Mouse (Mus musculus) E14TG2a.4 (cell line): ENCODE data around the gene Ints12.

Experiments used
- H3K27me3 ChIP-seq: 2 replicates; pipeline ENCODE4 v1.6.1; 2014; ENCODE audit warnings: low read length, control low read depth; ENCODE audit not compliant: insufficient read depth
- H3K36me3 ChIP-seq: 2 replicates; pipeline ENCODE4 v1.6.1; 2014; ENCODE audit warnings: low read length, control low read depth; ENCODE audit not compliant: insufficient read depth
- H3K4me1 ChIP-seq: replicated peaks from 2 replicates; pipeline ENCODE4 v1.6.1; 2014; ENCODE audit warnings: low read depth, low read length, control low read depth
- H3K4me3 ChIP-seq: replicated peaks from 2 replicates; pipeline ENCODE4 v1.5.1; 2014; ENCODE audit warnings: mild to moderate bottlenecking, low read length
- H3K9me3 ChIP-seq: 2 replicates; pipeline ENCODE4 v1.6.1; 2014; ENCODE audit warnings: low read length, control low read depth
- CTCF ChIP-seq: conservative IDR thresholded peaks from 2 replicates; pipeline ENCODE4 v1.5.1; 2014; ENCODE audit warnings: low read length
- NANOG ChIP-seq: IDR thresholded peaks from 2 replicates; pipeline ENCODE4 v1.6.1; 2014; ENCODE audit warnings: borderline replicate concordance, low read length, mixed read lengths
- POU5F1 ChIP-seq: IDR thresholded peaks from 2 replicates; pipeline ENCODE4 v1.6.1; 2014; ENCODE audit warnings: low read length, borderline replicate concordance

Ints12 gene

DNA sequence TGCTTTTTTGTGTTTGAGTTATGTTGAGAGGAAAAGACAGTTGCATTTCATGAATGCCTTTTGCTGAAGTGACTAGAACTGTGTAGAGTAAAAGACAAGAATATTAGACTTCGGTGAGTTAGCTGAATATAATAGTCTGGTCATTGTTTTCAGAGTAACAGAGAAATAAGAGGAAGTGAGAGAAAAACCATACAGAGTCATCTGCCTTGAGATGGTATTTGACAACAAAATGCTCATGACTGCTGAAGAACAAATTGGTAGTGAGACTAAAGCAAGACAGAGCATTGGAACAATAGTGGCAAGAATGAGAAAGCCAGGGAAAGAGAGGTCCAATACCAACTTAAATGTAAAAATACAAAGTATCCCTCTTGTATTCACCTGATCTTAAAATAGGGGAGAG is 1.3 kb downstream of the Ints12 start:
- H3K36me3 ChIP-seq: peaks cover 8% of the 10 kb centered on the region
- H3K4me3 ChIP-seq: peak overlapping the region; percentile 94
- TF ChIP-seq CTCF (no peak), NANOG (no peak), POU5F1 (no peak)
- H3K27me3 ChIP-seq: no peaks in the 10 kb centered on the region
- H3K4me1 ChIP-seq: peaks cover 23% of the 10 kb centered on the region
- H3K9me3 ChIP-seq: no peaks in the 10 kb centered on the region

DNA sequence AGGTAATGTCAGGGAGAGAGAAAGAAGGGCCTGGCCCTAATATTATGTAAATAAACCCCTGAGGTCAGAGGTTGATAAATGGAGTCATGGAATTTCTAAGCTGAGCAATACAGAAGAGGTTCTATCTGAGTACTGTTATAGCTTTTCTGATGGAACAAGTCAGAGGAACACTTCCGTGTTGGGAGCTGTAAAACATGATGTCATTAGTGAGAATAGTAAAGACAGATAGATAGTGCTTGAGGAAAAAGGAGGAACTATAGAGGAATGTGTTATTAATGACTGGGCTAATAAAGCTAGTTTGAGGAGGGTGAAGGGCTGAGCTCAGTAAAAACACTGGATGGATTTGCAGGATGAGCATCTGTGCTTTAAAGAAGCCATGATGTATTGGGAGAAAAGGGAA is 2.7 kb downstream of the Ints12 start:
- Histone ChIP-seq H3K27me3 (no peaks in the 10 kb centered on the region), H3K4me1 (peaks cover 18% of the 10 kb centered on the region), H3K4me3 (no peak overlapping the region), H3K36me3 (peaks cover 21% of the 10 kb centered on the region), H3K9me3 (no peaks in the 10 kb centered on the region)
- TF ChIP-seq POU5F1 (no peak), NANOG (no peak), CTCF (no peak)

DNA sequence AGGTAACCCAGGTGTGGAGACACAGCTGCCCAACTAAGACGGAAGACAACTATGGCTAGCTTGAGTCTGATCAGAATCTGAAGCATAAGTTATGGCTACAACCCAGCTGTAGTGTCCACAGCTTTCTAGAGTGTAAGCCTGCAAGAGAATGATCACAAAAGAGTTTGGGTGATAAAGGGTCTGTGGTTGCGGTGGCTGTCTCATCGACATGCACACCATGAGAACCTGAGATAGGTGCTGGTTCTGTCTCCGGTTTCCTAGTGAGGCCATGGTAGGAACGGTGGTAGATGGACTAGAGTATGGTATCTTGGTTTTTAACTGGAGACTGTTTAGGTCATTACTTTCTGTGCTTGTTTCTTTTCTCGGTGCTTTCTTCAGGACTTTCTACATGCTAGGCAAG is 6.3 kb downstream of the Ints12 start:
- TF ChIP-seq NANOG: no peak
- no peak for TF ChIP-seq CTCF
- no peak for TF ChIP-seq POU5F1
- Histone ChIP-seq H3K27me3 (no peaks in the 10 kb centered on the region), H3K4me3 (no peak overlapping the region)

DNA sequence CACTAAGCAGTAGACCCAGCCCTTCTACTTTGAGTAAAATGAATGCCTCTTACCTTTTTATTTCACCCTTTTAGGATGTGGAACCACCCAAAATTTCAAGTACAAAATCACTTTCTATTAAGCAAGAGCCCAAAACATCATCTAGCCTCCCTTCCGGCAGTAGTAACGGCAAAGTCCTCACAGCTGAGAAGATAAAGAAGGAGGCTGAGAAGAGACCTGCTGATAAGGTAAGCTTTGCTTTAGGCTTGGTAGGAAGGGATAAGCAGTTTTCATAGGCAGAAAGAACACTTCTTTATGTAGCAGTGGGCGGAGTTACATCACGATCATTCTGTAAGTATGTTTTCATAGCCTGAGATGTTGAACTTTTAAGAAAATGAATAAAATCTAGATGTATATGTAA is 6.7 kb downstream of the Ints12 start:
- Histone ChIP-seq H3K4me3 (no peak overlapping the region), H3K4me1 (no peaks in the 10 kb centered on the region; the same call in 1 of the 2 replicates), H3K27me3 (no peaks in the 10 kb centered on the region), H3K9me3 (no peaks in the 10 kb centered on the region), H3K36me3 (peaks cover 51% of the 10 kb centered on the region)
- TF ChIP-seq POU5F1 (no peak), NANOG (no peak), CTCF (no peak)

More for the DNA sequence above, 6.3 kb downstream of the Ints12 start:
- Histone ChIP-seq H3K9me3 (no peaks in the 10 kb centered on the region), H3K36me3 (peaks cover 51% of the 10 kb centered on the region), H3K4me1 (peaks cover 3% of the 10 kb centered on the region; the same call in 1 of the 2 replicates)

DNA sequence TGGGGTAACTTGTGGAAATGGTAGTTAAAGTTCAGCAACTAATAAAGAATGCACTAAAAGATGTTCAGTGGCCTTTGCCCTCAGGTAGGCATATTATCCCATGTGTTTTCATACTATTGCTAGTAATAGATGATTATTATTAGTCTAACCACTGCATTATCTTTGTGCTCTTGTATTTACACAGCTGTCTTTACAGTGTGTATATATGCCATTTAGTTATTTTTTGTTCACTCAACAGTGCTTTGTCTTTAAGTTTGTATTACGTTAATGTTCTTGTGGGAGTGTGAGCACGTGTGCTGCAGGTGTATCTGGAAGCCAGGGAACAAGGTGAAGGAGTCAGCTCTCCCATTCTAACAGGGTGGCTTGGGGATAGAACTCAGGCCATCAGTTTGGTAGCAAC is 7.3 kb downstream of the Ints12 start:
- no peaks in the 10 kb centered on the region for H3K27me3 ChIP-seq
- TF ChIP-seq NANOG (no peak), CTCF (no peak), POU5F1 (no peak)
- H3K9me3 ChIP-seq: no peaks in the 10 kb centered on the region
- no peaks in the 10 kb centered on the region for H3K4me1 ChIP-seq
- H3K36me3 ChIP-seq: peaks cover 57% of the 10 kb centered on the region
- no peak overlapping the region for H3K4me3 ChIP-seq

DNA sequence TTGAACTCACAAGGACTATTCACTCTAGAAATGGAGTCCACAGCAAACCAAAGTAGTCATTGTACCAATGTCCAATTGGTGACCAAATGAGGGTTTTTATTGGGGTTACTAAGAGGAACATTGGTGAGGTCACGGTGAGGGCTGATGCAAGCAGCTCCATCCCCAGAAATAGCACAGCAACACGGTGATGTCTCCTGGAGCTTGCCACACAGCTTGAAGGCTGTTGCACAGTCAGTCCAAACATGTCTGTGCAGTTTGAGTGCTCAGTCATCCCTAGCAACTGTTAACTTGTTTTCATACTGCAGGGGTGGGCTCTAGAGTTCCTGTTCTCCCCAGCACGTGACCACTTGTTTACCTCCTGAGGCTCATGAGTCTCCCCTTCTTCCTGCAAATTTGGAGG is 12.1 kb downstream of the Ints12 start:
- H3K36me3 ChIP-seq: peaks cover 78% of the 10 kb centered on the region
- TF ChIP-seq CTCF: no peak
- no peak for TF ChIP-seq POU5F1
- no peak for TF ChIP-seq NANOG
- H3K4me1 ChIP-seq: no peaks in the 10 kb centered on the region
- H3K9me3 ChIP-seq: no peaks in the 10 kb centered on the region
- no peaks in the 10 kb centered on the region for H3K27me3 ChIP-seq
- H3K4me3 ChIP-seq: no peak overlapping the region

DNA sequence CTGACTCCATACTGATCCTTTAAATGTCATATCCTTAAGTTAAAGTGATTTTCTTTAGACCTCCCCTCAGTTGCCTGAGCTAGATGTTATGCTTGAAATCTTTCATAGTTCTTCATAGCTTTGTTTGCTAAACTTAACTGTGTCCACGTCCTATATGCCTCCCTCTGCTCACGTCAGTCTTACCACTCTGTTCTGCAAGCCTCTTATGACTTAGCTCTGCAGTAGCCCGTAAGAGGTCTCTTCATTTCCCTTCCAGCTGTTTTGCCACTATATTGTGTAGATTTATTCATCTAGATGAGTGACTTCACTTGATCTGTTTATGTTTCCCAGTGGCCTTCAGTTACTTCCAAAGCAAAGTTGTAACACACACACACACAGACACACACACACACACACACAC is 12.8 kb downstream of the Ints12 start:
- H3K36me3 ChIP-seq: peaks cover 79% of the 10 kb centered on the region
- H3K4me1 ChIP-seq: no peaks in the 10 kb centered on the region
- TF ChIP-seq CTCF: no peak
- TF ChIP-seq POU5F1: no peak
- no peak for TF ChIP-seq NANOG
- no peaks in the 10 kb centered on the region for H3K27me3 ChIP-seq
- no peaks in the 10 kb centered on the region for H3K9me3 ChIP-seq
- no peak overlapping the region for H3K4me3 ChIP-seq

DNA sequence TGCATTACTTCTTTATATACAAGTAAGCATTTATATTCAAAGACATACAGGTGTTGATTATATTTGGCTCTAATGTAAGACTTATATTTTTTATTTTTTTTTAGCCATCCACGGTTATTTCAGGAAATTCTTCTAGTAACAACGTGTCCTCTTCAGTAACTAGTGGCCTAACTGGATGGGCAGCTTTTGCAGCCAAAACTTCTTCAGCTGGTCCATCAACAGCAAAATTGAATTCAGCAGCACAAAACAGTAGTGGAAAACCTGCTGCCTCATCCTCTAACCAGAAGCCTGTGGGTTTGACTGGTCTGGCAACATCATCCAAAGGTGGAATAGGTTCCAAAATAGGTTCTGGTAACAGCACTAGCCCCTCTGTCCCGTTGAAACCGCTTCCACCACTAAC is 17.1 kb downstream of the Ints12 start:
- Histone ChIP-seq H3K9me3 (no peaks in the 10 kb centered on the region), H3K36me3 (peaks cover 48% of the 10 kb centered on the region), H3K4me1 (no peaks in the 10 kb centered on the region), H3K27me3 (no peaks in the 10 kb centered on the region), H3K4me3 (no peak overlapping the region)
- no peak for TF ChIP-seq CTCF
- no peak for TF ChIP-seq NANOG
- TF ChIP-seq POU5F1: no peak

DNA sequence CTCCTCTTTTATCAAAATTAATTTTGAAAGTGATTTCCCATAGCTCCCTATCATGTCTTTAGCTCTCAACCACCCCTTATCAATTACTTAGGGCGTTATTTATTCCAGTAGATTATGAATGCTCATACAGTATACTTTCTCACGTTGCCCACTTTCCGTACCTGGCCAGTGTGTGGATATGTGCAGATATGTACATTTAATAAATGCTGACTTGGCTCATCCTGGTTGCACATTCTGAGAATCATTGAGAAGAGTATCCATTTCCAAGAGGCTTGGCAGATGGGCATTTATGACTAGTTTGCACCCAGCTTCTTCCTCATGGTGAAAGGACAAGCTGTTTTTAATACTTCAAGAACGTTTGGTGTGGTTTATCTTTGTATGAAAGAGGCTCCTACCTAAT is 18.2 kb downstream of the Ints12 start:
- TF ChIP-seq CTCF: no peak
- no peak for TF ChIP-seq POU5F1
- TF ChIP-seq NANOG: no peak
- Histone ChIP-seq H3K4me1 (no peaks in the 10 kb centered on the region), H3K4me3 (no peak overlapping the region), H3K27me3 (no peaks in the 10 kb centered on the region), H3K36me3 (peaks cover 39% of the 10 kb centered on the region), H3K9me3 (no peaks in the 10 kb centered on the region)
